Mouse (Mus musculus): Measurements from ENCODE around the gene Ankle2.
A peak's percentile ranks its signal among the peaks of the same experiment; 100 is the strongest.

The Ankle2 gene

GRCm38 (mm10) chr5:110281984-110282383, 51.2 kb downstream of the Ankle2 start:
- DNase-seq (ENCODE audit: extremely low read depth, low read depth), result peak; percentile 35

GRCm38 (mm10) chr5:110284536-110284935, 53.7 kb downstream of the Ankle2 start:
- peak; percentile 71 for DNase-seq (ENCODE audit: extremely low read depth, low read depth)

- DNase-seq (ENCODE audit: extremely low read depth, low read depth), result no peak
These were observed 54.4 kb downstream of the Ankle2 start for GRCm38 (mm10) chr5:110285156-110285555.

- DNase-seq (ENCODE audit: extremely low read depth, low read depth), result peak; percentile 79
These were observed 55.1 kb downstream of the Ankle2 start, which contains the start of the genes Pxmp2 and Pole for GRCm38 (mm10) chr5:110285770-110286445. Gene Pxmp2, minus strand, starts transcription at chr5:110286186. Gene Pole, plus strand, starts transcription at chr5:110286306.

- peak; percentile 28 for DNase-seq (ENCODE audit: extremely low read depth, low read depth)
These were observed 55.8 kb downstream of the Ankle2 start for GRCm38 (mm10) chr5:110286446-110287083.

GRCm38 (mm10) chr5:110287084-110287475, 56.3 kb downstream of the Ankle2 start:
- DNase-seq (ENCODE audit: extremely low read depth, low read depth), result peak; percentile 33

GRCm38 (mm10) chr5:110291649-110292048, 60.8 kb downstream of the Ankle2 start:
- no peak for DNase-seq (ENCODE audit: extremely low read depth, low read depth)

GRCm38 (mm10) chr5:110296637-110297036, 65.8 kb downstream of the Ankle2 start:
- no peak for DNase-seq (ENCODE audit: extremely low read depth, low read depth)

- no peak for DNase-seq (ENCODE audit: extremely low read depth, low read depth)
These were observed 69.8 kb downstream of the Ankle2 start for GRCm38 (mm10) chr5:110300591-110300990.
